Mouse (Mus musculus) hindbrain, embryonic 16.5 days (tissue): ENCODE data around the gene Cd36. TPM values are rescaled to one million over a fixed set of nuclear protein-coding genes. Genes with fewer than 3 reads are reported as not detected.

Experiments used
- ATAC-seq: fragments of 200-750 bp; cut with Nextera tagmentation; 2 replicates; pipeline ENCODE4 v1.8.0; 2017; ENCODE audit warnings: moderate TSS enrichment, moderate library complexity
- H3K27ac ChIP-seq: fragments of 300-500 bp; sonication (generic); 2 replicates; pipeline ENCODE4 v1.5.1; 2014; ENCODE audit warnings: low read depth, mild to moderate bottlenecking, control low read depth, low read length, moderate library complexity
- H3K27me3 ChIP-seq: fragments of 300-500 bp; sonication (generic); replicated peaks from 2 replicates; pipeline ENCODE4 v1.6.1; 2014; ENCODE audit warnings: low read length; ENCODE audit not compliant: control insufficient read depth, insufficient read depth
- H3K36me3 ChIP-seq: fragments of 300-500 bp; sonication (generic); 2 replicates; pipeline ENCODE4 v1.6.1; 2014; ENCODE audit warnings: mild to moderate bottlenecking, low read length, moderate library complexity, mixed read lengths; ENCODE audit not compliant: control insufficient read depth, insufficient read depth
- H3K4me1 ChIP-seq: fragments of 300-500 bp; sonication (generic); 2 replicates; pipeline ENCODE4 v1.6.1; 2014; ENCODE audit warnings: low read depth, low read length; ENCODE audit not compliant: control insufficient read depth, insufficient read depth
- H3K4me2 ChIP-seq: fragments of 300-500 bp; sonication (generic); 2 replicates; pipeline ENCODE4 v1.6.1; 2014; ENCODE audit warnings: mild to moderate bottlenecking, low read length, control low read depth, moderate library complexity
- H3K4me3 ChIP-seq: fragments of 300-500 bp; sonication (generic); 2 replicates; pipeline ENCODE4 v1.5.1; 2014; ENCODE audit warnings: mild to moderate bottlenecking, low read length, control low read depth, moderate library complexity
- H3K9ac ChIP-seq: fragments of 300-500 bp; sonication (generic); 2 replicates; pipeline ENCODE4 v1.6.1; 2014; ENCODE audit warnings: low read depth, mild to moderate bottlenecking, control low read depth, low read length, moderate library complexity
- H3K9me3 ChIP-seq: fragments of 300-500 bp; sonication (generic); 2 replicates; pipeline ENCODE4 v1.6.1; 2014; ENCODE audit warnings: mild to moderate bottlenecking, low read length, moderate library complexity; ENCODE audit not compliant: control insufficient read depth
- WGBS: fragments of 180-500 bp; shearing (Covaris S2); extraction: QIAGEN DNeasy Blood & Tissue Kit; methylation state at CpG from one replicate; pipeline ENCODE4 v1.1.7; 2014; 5-methylcytosine and 5-hydroxymethylcytosine counted together
- polyA plus RNA-seq: library from polyadenylated mRNA; unstranded; fragments of >200 nt; fragmentation: Nextera tagmentation; extraction: Ambion mirVana; gene quantifications from 2 replicates; pipeline ENCODE4 v1.2.1, GENCODE M21; 2015

Cd36 gene
- polyA plus RNA-seq, 1 experiment from 2014 or later: 3.3 TPM

- H3K9me3 ChIP-seq: no peaks in the 10 kb centered on the region
- no peaks in the 10 kb centered on the region for H3K27me3 ChIP-seq
- ATAC-seq: no peak
- H3K27ac ChIP-seq: no peak overlapping the region
- no peaks in the 10 kb centered on the region for H3K4me1 ChIP-seq
- H3K9ac ChIP-seq: no peak overlapping the region
- H3K36me3 ChIP-seq: no peaks in the 10 kb centered on the region
- H3K4me2 ChIP-seq: no peak overlapping the region
- H3K4me3 ChIP-seq: no peak overlapping the region
- 92% methylated on average over 1 of the region's 1 CpGs for WGBS
Measured at GRCm38 (mm10) chr5:17833797-17834196, 54.8 kb downstream of the Cd36 start.

GRCm38 (mm10) chr5:17830536-17830935, 58.1 kb downstream of the Cd36 start:
- Histone ChIP-seq H3K4me1 (no peaks in the 10 kb centered on the region), H3K4me2 (no peak overlapping the region), H3K4me3 (no peak overlapping the region), H3K9me3 (no peaks in the 10 kb centered on the region), H3K27ac (no peak overlapping the region), H3K9ac (no peak overlapping the region), H3K27me3 (no peaks in the 10 kb centered on the region), H3K36me3 (no peaks in the 10 kb centered on the region)
- no peak for ATAC-seq
- 68% methylated on average over 2 of the region's 2 CpGs for WGBS

- H3K27me3 ChIP-seq: no peaks in the 10 kb centered on the region
- H3K4me3 ChIP-seq: no peak overlapping the region
- H3K4me2 ChIP-seq: no peak overlapping the region
- no peak overlapping the region for H3K27ac ChIP-seq
- WGBS: 73% methylated on average over 15 of the region's 15 CpGs
- no peaks in the 10 kb centered on the region for H3K36me3 ChIP-seq
- H3K9ac ChIP-seq: no peak overlapping the region
- no peaks in the 10 kb centered on the region for H3K9me3 ChIP-seq
- H3K4me1 ChIP-seq: no peaks in the 10 kb centered on the region
- no peak for ATAC-seq
Measured at GRCm38 (mm10) chr5:17828713-17829544, 59.7 kb downstream of the Cd36 start.

- 79% methylated on average over 1 of the region's 1 CpGs for WGBS
Measured at GRCm38 (mm10) chr5:17821395-17821794, 67.2 kb downstream of the Cd36 start.

GRCm38 (mm10) chr5:17820239-17820999, 68.2 kb downstream of the Cd36 start:
- no peak overlapping the region for H3K27ac ChIP-seq
- H3K9me3 ChIP-seq: no peaks in the 10 kb centered on the region
- no peaks in the 10 kb centered on the region for H3K27me3 ChIP-seq
- no peak overlapping the region for H3K9ac ChIP-seq
- H3K4me3 ChIP-seq: no peak overlapping the region
- no peak for ATAC-seq
- H3K4me2 ChIP-seq: no peak overlapping the region
- WGBS: 88% methylated on average over 2 of the region's 2 CpGs
- H3K4me1 ChIP-seq: no peaks in the 10 kb centered on the region
- H3K36me3 ChIP-seq: no peaks in the 10 kb centered on the region

More at GRCm38 (mm10) chr5:17821395-17821794, 67.2 kb downstream of the Cd36 start:
- no peaks in the 10 kb centered on the region for H3K9me3 ChIP-seq
- no peak for ATAC-seq
- H3K27me3 ChIP-seq: no peaks in the 10 kb centered on the region
- H3K36me3 ChIP-seq: no peaks in the 10 kb centered on the region
- H3K9ac ChIP-seq: no peak overlapping the region
- no peak overlapping the region for H3K4me3 ChIP-seq
- H3K4me2 ChIP-seq: no peak overlapping the region
- no peaks in the 10 kb centered on the region for H3K4me1 ChIP-seq
- no peak overlapping the region for H3K27ac ChIP-seq

GRCm38 (mm10) chr5:17816170-17816569, 72.4 kb downstream of the Cd36 start:
- Histone ChIP-seq H3K9ac (no peak overlapping the region), H3K36me3 (no peaks in the 10 kb centered on the region), H3K4me2 (no peak overlapping the region), H3K9me3 (no peaks in the 10 kb centered on the region), H3K4me1 (no peaks in the 10 kb centered on the region), H3K27ac (no peak overlapping the region), H3K27me3 (no peaks in the 10 kb centered on the region), H3K4me3 (no peak overlapping the region)
- 4% methylated on average over 2 of the region's 2 CpGs for WGBS
- no peak for ATAC-seq

GRCm38 (mm10) chr5:17810336-17810735, 78.3 kb downstream of the Cd36 start:
- H3K27me3 ChIP-seq: no peaks in the 10 kb centered on the region
- WGBS: 57% methylated on average over 1 of the region's 1 CpGs
- H3K4me1 ChIP-seq: no peaks in the 10 kb centered on the region
- no peaks in the 10 kb centered on the region for H3K36me3 ChIP-seq
- no peak overlapping the region for H3K4me2 ChIP-seq
- no peak for ATAC-seq
- no peak overlapping the region for H3K27ac ChIP-seq
- H3K9me3 ChIP-seq: no peaks in the 10 kb centered on the region
- H3K4me3 ChIP-seq: no peak overlapping the region
- H3K9ac ChIP-seq: no peak overlapping the region

- Histone ChIP-seq H3K9ac (no peak overlapping the region), H3K27me3 (no peaks in the 10 kb centered on the region), H3K36me3 (no peaks in the 10 kb centered on the region), H3K9me3 (no peaks in the 10 kb centered on the region), H3K4me3 (no peak overlapping the region), H3K4me1 (no peaks in the 10 kb centered on the region), H3K4me2 (no peak overlapping the region), H3K27ac (no peak overlapping the region)
- 85% methylated on average over 3 of the region's 3 CpGs for WGBS
- no peak for ATAC-seq
Measured at GRCm38 (mm10) chr5:17806774-17807377, 81.7 kb downstream of the Cd36 start.

GRCm38 (mm10) chr5:17776571-17776970, 112.0 kb downstream of the Cd36 start:
- H3K9ac ChIP-seq: no peak overlapping the region
- 95% methylated on average over 6 of the region's 6 CpGs for WGBS
- no peaks in the 10 kb centered on the region for H3K36me3 ChIP-seq
- no peak overlapping the region for H3K4me2 ChIP-seq
- no peak overlapping the region for H3K4me3 ChIP-seq
- H3K27ac ChIP-seq: no peak overlapping the region
- H3K9me3 ChIP-seq: no peaks in the 10 kb centered on the region
- H3K27me3 ChIP-seq: no peaks in the 10 kb centered on the region
- ATAC-seq: no peak
- no peaks in the 10 kb centered on the region for H3K4me1 ChIP-seq
